Mouse (Mus musculus): ENCODE measurements around the gene Defb23.

DNA sequence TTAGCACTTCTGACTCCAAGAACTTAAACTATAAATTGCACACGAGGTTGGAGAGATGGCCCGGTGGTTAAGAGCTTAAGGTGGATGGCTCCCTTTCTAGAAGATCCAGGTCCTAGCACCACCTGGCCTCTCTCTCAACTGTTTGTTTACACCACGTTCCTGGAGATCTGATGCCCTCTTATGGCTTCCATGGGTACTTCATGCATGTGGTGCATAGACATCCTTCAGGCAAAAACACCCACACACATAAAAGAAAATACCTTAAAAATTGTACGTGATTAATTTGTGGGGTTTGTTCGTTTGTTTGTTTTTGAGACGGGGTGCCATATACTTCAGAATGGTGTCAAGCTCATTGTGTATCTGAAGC, 36.4 kb upstream of the Defb23 start:
- TF ChIP-seq CTCF (IDR thresholded peaks at IDR 0.05; ENCODE audit: borderline replicate concordance, insufficient read depth, low read depth, low read length) (no peak), POLR2A (IDR thresholded peaks at IDR 0.05; ENCODE audit: borderline replicate concordance, insufficient read depth, low read length) (no peak)

Measured in cerebellum, adult 2 months (tissue).